Mouse (Mus musculus) forebrain, embryonic 13.5 days (tissue): Measurements from ENCODE around the gene Sh3pxd2b. TPM values are rescaled to one million over a fixed set of nuclear protein-coding genes. Genes with fewer than 3 reads are reported as not detected.
"Not testable (repeated sequence)": the region's sequence is repeated elsewhere in the genome, so short reads cannot be mapped to it uniquely, and the experiment has no call there.

Experiments
- ATAC-seq: fragments of 200-750 bp; cut with Nextera tagmentation; 2 replicates; pipeline ENCODE4 v1.8.0; 2017
- H3K27ac ChIP-seq: fragments of 300-500 bp; sonication (generic); 2 replicates; pipeline ENCODE4 v1.5.1; 2015; ENCODE audit warnings: inconsistent platforms, mild to moderate bottlenecking, moderate library complexity
- H3K27me3 ChIP-seq: fragments of 300-500 bp; sonication (generic); 2 replicates; pipeline ENCODE4 v1.6.1; 2015; ENCODE audit warnings: mild to moderate bottlenecking, inconsistent platforms
- H3K36me3 ChIP-seq: fragments of 300-500 bp; sonication (generic); 2 replicates; pipeline ENCODE4 v1.6.1; 2015; ENCODE audit warnings: mild to moderate bottlenecking, inconsistent platforms; ENCODE audit not compliant: poor library complexity, severe bottlenecking
- H3K4me1 ChIP-seq: fragments of 300-500 bp; sonication (generic); 2 replicates; pipeline ENCODE4 v1.6.1; 2015; ENCODE audit warnings: inconsistent platforms
- H3K4me2 ChIP-seq: fragments of 300-500 bp; sonication (generic); 2 replicates; pipeline ENCODE4 v1.6.1; 2015; ENCODE audit warnings: inconsistent platforms, mild to moderate bottlenecking, moderate library complexity
- H3K4me3 ChIP-seq: fragments of 300-500 bp; sonication (generic); 2 replicates; pipeline ENCODE4 v1.5.1; 2015; ENCODE audit warnings: mild to moderate bottlenecking, inconsistent platforms
- H3K9ac ChIP-seq: fragments of 300-500 bp; sonication (generic); 2 replicates; pipeline ENCODE4 v1.6.1; 2015; ENCODE audit warnings: mild to moderate bottlenecking, inconsistent platforms
- H3K9me3 ChIP-seq: fragments of 300-500 bp; sonication (generic); replicated peaks from 2 replicates; pipeline ENCODE4 v1.6.1; 2016; ENCODE audit warnings: inconsistent platforms
- WGBS: fragments of 180-500 bp; shearing (Covaris S2); methylation state at CpG from one replicate; pipeline ENCODE4 v1.1.7; 2015; 5-methylcytosine and 5-hydroxymethylcytosine counted together
- polyA plus RNA-seq: library from polyadenylated mRNA; unstranded; fragments of >200 nt; fragmentation: Nextera tagmentation; extraction: Ambion mirVana; gene quantifications from 2 replicates; pipeline ENCODE4 v1.2.1, GENCODE M21; 2015

Gene Sh3pxd2b
- polyA plus RNA-seq: 15.7 and 18.6 TPM in 2 replicates

- WGBS: 1% methylated on average over 69 of the region's 86 CpGs
- peaks cover 34% of the 10 kb centered on the region for H3K4me1 ChIP-seq
- H3K4me2 ChIP-seq: peak within 1 kb of the TSS; percentile 84
- ATAC-seq: peak; percentile 87
- peak within 1 kb of the TSS; percentile 79 for H3K4me3 ChIP-seq
- H3K27me3 ChIP-seq: no peaks in the 10 kb centered on the region
- no peaks in the 10 kb centered on the region for H3K9me3 ChIP-seq
- H3K36me3 ChIP-seq: peaks cover 21% of the 10 kb centered on the region
- peak within 1 kb of the TSS; percentile 96 for H3K9ac ChIP-seq
- peak within 1 kb of the TSS; percentile 73 for H3K27ac ChIP-seq
Measured at GRCm38 (mm10) chr11:32347607-32348432, at the start of gene Sh3pxd2b. Gene Sh3pxd2b (plus strand): TSS chr11:32347820.

- H3K27me3 ChIP-seq: peaks cover 12% of the 10 kb centered on the region; the same call in 1 of the 2 replicates
- no peak overlapping the region for H3K4me3 ChIP-seq
- no peak overlapping the region for H3K27ac ChIP-seq
- ATAC-seq: no peak
- WGBS: 85% methylated on average over 1 of the region's 1 CpGs
- H3K4me1 ChIP-seq: no peaks in the 10 kb centered on the region
- no peaks in the 10 kb centered on the region for H3K9me3 ChIP-seq
- no peak overlapping the region for H3K9ac ChIP-seq
- no peaks in the 10 kb centered on the region for H3K36me3 ChIP-seq
- no peak overlapping the region for H3K4me2 ChIP-seq
Measured at GRCm38 (mm10) chr11:32297866-32298531, 49.6 kb upstream of the Sh3pxd2b start.

DNA sequence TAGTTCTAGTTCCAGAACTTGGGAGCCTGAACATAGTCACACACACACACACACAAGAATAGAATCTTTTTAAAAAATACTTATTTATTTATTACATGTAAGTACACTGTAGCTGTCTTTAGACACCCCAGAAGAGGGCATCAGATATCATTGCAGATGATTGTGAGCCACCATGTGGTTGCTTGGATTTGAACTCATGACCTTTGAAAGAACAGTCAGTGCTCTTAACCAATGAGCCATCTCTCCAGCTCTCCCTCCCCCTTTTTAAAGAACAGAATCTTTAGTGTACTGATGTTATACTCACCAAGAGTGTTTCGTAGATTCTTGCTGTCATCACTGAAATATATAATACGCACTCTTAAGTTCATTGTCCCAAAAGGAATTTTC, 49.1 kb upstream of the Sh3pxd2b start:
- ATAC-seq: no peak
- Histone ChIP-seq H3K9me3 (no peaks in the 10 kb centered on the region), H3K36me3 (no peaks in the 10 kb centered on the region), H3K4me2 (no peak overlapping the region), H3K4me3 (no peak overlapping the region), H3K4me1 (0 out of 2 replicates have a peak, but pooled peaks cover 3% of the 10 kb centered on the region), H3K9ac (no peak overlapping the region), H3K27me3 (peaks cover 12% of the 10 kb centered on the region; the same call in 1 of the 2 replicates), H3K27ac (no peak overlapping the region)
- WGBS: 99% methylated on average over 2 of the region's 2 CpGs

DNA sequence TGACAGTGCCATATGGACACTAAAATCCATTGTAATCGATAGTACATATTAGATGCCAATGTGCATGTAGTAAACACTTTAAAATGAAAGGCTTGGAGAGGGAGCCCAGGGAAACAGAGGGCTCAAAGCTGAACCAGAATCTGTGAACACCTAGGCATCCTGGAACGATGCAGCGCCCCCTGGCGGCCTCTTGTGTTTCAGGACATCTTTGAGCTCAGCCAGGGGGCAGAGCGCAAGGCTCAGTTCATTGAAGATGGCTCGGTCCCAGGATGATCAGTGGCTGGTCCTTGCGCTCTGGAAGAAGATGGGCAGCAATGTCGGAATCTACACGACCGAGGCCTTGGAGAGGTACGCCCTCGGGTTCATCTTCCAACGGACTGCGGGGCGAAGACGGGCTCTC, 47.8 kb upstream of the Sh3pxd2b start, which contains the start of gene Hbq1a:
Hbq1a (plus strand) TSS at position 205 of the 400 bp plus-strand sequence.
- H3K9ac ChIP-seq, H3K9me3 ChIP-seq, H3K36me3 ChIP-seq, H3K4me1 ChIP-seq, H3K27ac ChIP-seq: not testable (repeated sequence)
- 4% methylated on average over 16 of the region's 16 CpGs for WGBS
- peaks cover 12% of the 10 kb centered on the region; the same call in 1 of the 2 replicates for H3K27me3 ChIP-seq
- ATAC-seq: peak; percentile 65
- 0 out of 2 replicates have a peak within 1 kb of the TSS, but pooled peaks have one; percentile 9 for H3K4me3 ChIP-seq
- H3K4me2 ChIP-seq: peak within 1 kb of the TSS; percentile 52

GRCm38 (mm10) chr11:32300279-32301267, 47.0 kb upstream of the Sh3pxd2b start:
- 53% methylated on average over 15 of the region's 17 CpGs for WGBS
- Histone ChIP-seq H3K9me3 (no peaks in the 10 kb centered on the region), H3K36me3 (no peaks in the 10 kb centered on the region), H3K4me2 (peak overlapping the region; percentile 52), H3K27ac (no peak overlapping the region), H3K4me3 (0 out of 2 replicates have a peak overlapping the region, but pooled peaks have one; percentile 9), H3K27me3 (peaks cover 12% of the 10 kb centered on the region; the same call in 1 of the 2 replicates), H3K4me1 (0 out of 2 replicates have a peak, but pooled peaks cover 3% of the 10 kb centered on the region), H3K9ac (no peak overlapping the region)
- ATAC-seq: 0 out of 2 replicates have a peak, but pooled peaks have one; percentile 15

DNA sequence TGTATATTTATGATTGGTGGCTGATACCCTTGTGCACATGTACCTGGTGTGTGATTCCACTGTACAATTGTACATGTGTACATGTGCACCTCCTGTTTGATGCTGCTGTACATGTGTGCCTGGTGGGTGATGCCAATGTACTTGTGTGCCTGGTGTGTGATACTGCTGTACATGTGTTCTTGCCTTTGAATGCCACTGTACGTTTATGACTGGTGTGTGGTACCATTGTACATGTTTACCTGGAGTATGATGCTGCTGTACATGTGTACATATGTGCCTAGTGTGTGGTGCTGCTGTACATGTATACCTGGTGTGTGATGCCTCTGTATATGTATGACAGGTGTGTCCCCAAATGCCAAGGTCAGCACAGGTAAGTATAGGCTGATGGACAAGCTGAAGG, 46.1 kb upstream of the Sh3pxd2b start:
- Histone ChIP-seq H3K4me1 (0 out of 2 replicates have a peak, but pooled peaks cover 3% of the 10 kb centered on the region), H3K27me3 (peaks cover 12% of the 10 kb centered on the region; the same call in 1 of the 2 replicates), H3K9me3 (no peaks in the 10 kb centered on the region), H3K4me2 (no peak overlapping the region), H3K36me3 (no peaks in the 10 kb centered on the region), H3K4me3 (no peak overlapping the region), H3K9ac (no peak overlapping the region), H3K27ac (no peak overlapping the region)
- ATAC-seq: no peak
- WGBS: 73% methylated on average over 1 of the region's 1 CpGs

- WGBS: 57% methylated on average over 2 of the region's 2 CpGs
- no peak overlapping the region for H3K9ac ChIP-seq
- no peaks in the 10 kb centered on the region for H3K36me3 ChIP-seq
- H3K9me3 ChIP-seq: no peaks in the 10 kb centered on the region
- H3K27ac ChIP-seq: no peak overlapping the region; the same call in 1 of the 2 replicates
- peaks cover 12% of the 10 kb centered on the region; the same call in 1 of the 2 replicates for H3K27me3 ChIP-seq
- 0 out of 2 replicates have a peak, but pooled peaks cover 3% of the 10 kb centered on the region for H3K4me1 ChIP-seq
- H3K4me2 ChIP-seq: no peak overlapping the region
- no peak overlapping the region for H3K4me3 ChIP-seq
- ATAC-seq: no peak
Measured at GRCm38 (mm10) chr11:32302824-32303419, 44.7 kb upstream of the Sh3pxd2b start.

GRCm38 (mm10) chr11:32303455-32303854, 44.2 kb upstream of the Sh3pxd2b start:
- H3K4me1 ChIP-seq: 0 out of 2 replicates have a peak, but pooled peaks cover 3% of the 10 kb centered on the region
- WGBS: 74% methylated on average over 1 of the region's 1 CpGs
- no peak for ATAC-seq

GRCm38 (mm10) chr11:32307006-32307405, 40.6 kb upstream of the Sh3pxd2b start:
- H3K36me3 ChIP-seq: no peaks in the 10 kb centered on the region
- no peak overlapping the region for H3K27ac ChIP-seq
- H3K9me3 ChIP-seq: no peaks in the 10 kb centered on the region
- no peaks in the 10 kb centered on the region for H3K27me3 ChIP-seq
- H3K4me1 ChIP-seq: 0 out of 2 replicates have a peak, but pooled peaks cover 3% of the 10 kb centered on the region
- no peak overlapping the region for H3K4me2 ChIP-seq
- no peak overlapping the region for H3K9ac ChIP-seq
- WGBS: 91% methylated on average over 1 of the region's 1 CpGs
- no peak for ATAC-seq
- H3K4me3 ChIP-seq: no peak overlapping the region

More at GRCm38 (mm10) chr11:32303455-32303854, 44.2 kb upstream of the Sh3pxd2b start:
- H3K36me3 ChIP-seq: no peaks in the 10 kb centered on the region
- peaks cover 12% of the 10 kb centered on the region; the same call in 1 of the 2 replicates for H3K27me3 ChIP-seq
- no peaks in the 10 kb centered on the region for H3K9me3 ChIP-seq
- no peak overlapping the region for H3K9ac ChIP-seq
- no peak overlapping the region for H3K4me3 ChIP-seq
- no peak overlapping the region for H3K4me2 ChIP-seq
- no peak overlapping the region for H3K27ac ChIP-seq

- no peaks in the 10 kb centered on the region for H3K27me3 ChIP-seq
- ATAC-seq: no peak
Measured at GRCm38 (mm10) chr11:32309446-32309845, 38.2 kb upstream of the Sh3pxd2b start.

GRCm38 (mm10) chr11:32309928-32310327, 37.7 kb upstream of the Sh3pxd2b start:
- Histone ChIP-seq H3K9me3 (no peaks in the 10 kb centered on the region), H3K4me1 (no peaks in the 10 kb centered on the region), H3K27ac (no peak overlapping the region), H3K4me2 (no peak overlapping the region), H3K9ac (no peak overlapping the region), H3K27me3 (no peaks in the 10 kb centered on the region), H3K36me3 (no peaks in the 10 kb centered on the region), H3K4me3 (no peak overlapping the region)
- 83% methylated on average over 3 of the region's 3 CpGs for WGBS
- ATAC-seq: no peak

More at GRCm38 (mm10) chr11:32309446-32309845, 38.2 kb upstream of the Sh3pxd2b start:
- Histone ChIP-seq H3K4me3 (no peak overlapping the region), H3K27ac (no peak overlapping the region), H3K4me2 (no peak overlapping the region), H3K4me1 (no peaks in the 10 kb centered on the region), H3K36me3 (no peaks in the 10 kb centered on the region), H3K9ac (no peak overlapping the region), H3K9me3 (no peaks in the 10 kb centered on the region)
- WGBS: 58% methylated on average over 4 of the region's 4 CpGs
